Comparison of ENCODE assay signal across 8 mouse cellular contexts in the genomic region with DNA sequence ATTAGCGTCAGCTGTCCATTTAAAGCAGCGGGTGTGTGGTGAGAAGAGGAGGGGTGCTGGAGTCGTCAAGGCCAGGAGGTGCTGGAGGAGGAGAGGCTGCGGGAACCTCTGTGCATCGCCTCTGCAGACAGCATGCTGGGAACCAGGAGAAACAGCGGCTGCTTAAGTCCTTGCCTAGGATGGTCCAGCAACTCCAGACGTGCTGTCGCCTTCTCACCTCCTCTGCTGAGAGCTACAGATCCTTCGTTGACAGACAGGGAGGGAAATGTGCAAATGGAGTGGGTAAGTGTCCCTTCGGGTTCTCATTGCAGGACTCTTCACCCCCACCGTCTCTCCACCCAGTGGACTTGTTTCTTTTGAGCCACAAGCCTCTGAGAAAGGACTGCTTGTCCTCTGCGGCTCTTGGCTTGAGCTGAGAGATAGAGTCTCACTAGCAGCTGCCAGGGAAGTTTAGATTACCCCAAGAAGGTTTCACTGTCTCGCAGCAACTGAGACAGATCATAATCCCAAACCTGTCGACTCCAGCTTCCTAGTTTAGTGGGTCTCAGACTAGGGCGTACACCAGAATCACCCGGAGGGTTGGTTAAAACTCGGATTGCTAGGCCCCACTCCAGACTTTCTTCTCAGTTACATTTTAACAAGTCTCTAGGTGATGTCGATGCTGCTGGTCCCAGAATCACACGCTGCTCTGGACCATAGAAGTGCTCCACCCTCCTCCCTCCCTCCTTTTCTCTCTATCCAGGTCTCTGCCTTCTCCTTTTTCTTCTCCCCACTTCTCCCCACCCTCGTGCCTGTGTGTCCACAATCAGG. TPM values are rescaled to one million over a fixed set of nuclear protein-coding genes. Genes with fewer than 3 reads are reported as not detected.
A peak's percentile ranks its signal among the peaks of the same experiment; 100 is the strongest.
DNase-seq lines count a peak whose midpoint lies in the region; ATAC-seq and TF ChIP-seq lines count a peak whose summit lies in the region.

No protein-coding gene starts in this region.

- intact Hi-C loops in gastrocnemius, adult 2 months (cut with DNase I) = loop anchor here (2.0 kb wide), 1 partner anchor 22 kb away; no protein-coding TSS in a partner anchor

- no peak for TF ChIP-seq CTCF in gastrocnemius, adult 2 months (IDR thresholded peaks at IDR 0.05)
- no peak for TF ChIP-seq CTCF in lung, postnatal 0 days (IDR thresholded peaks at IDR 0.05)
- TF ChIP-seq CTCF in stomach, postnatal 0 days (IDR thresholded peaks at IDR 0.05; ENCODE audit: low read depth) = no peak

- 18% methylated on average over 20 of the region's 20 CpGs for WGBS in lung, postnatal 0 days
- WGBS in stomach, postnatal 0 days = 22% methylated on average over 20 of the region's 20 CpGs

- H3K36me3 ChIP-seq in lung, postnatal 0 days (ENCODE audit: insufficient read depth, low read length) = peaks cover 3% of the 10 kb centered on the region
- H3K36me3 ChIP-seq in stomach, postnatal 0 days (ENCODE audit: control insufficient read depth, insufficient read depth, low read length) = peaks cover 3% of the 10 kb centered on the region; the same call in 1 of the 2 replicates

- peak overlapping the region; percentile 75 for H3K4me3 ChIP-seq in gastrocnemius, adult 2 months
- H3K4me3 ChIP-seq in lung, postnatal 0 days (ENCODE audit: low read depth, low read length) = peak overlapping the region; percentile 65
- H3K4me3 ChIP-seq in stomach, postnatal 0 days (ENCODE audit: low read depth, low read length) = peak overlapping the region; percentile 76

- no peaks in the 10 kb centered on the region for H3K27me3 ChIP-seq in lung, postnatal 0 days (replicated peaks; ENCODE audit: insufficient read depth, low read length)
- H3K27me3 ChIP-seq in stomach, postnatal 0 days (ENCODE audit: control insufficient read depth, insufficient read depth, low read length) = no peaks in the 10 kb centered on the region

- peaks cover 19% of the 10 kb centered on the region for H3K4me1 ChIP-seq in lung, postnatal 0 days (ENCODE audit: insufficient read depth, low read depth, low read length)
- no peaks in the 10 kb centered on the region; the same call in 1 of the 2 replicates for H3K4me1 ChIP-seq in stomach, postnatal 0 days (replicated peaks; ENCODE audit: control insufficient read depth, insufficient read depth)

- H3K4me2 ChIP-seq in lung, postnatal 0 days (replicated peaks; ENCODE audit: low read depth, low read length) = peak overlapping the region; percentile 81
- H3K4me2 ChIP-seq in stomach, postnatal 0 days (replicated peaks; ENCODE audit: low read depth) = peak overlapping the region; percentile 86

- TF ChIP-seq EP300 in lung, postnatal 0 days (IDR thresholded peaks at IDR 0.05) = no peak
- TF ChIP-seq EP300 in stomach, postnatal 0 days (optimal IDR thresholded peaks at IDR 0.05) = no peak

- peak overlapping the region; percentile 97 for H3K27ac ChIP-seq in gastrocnemius, adult 2 months
- peak overlapping the region; percentile 94 for H3K27ac ChIP-seq in lung, postnatal 0 days (ENCODE audit: low read length)
- peak overlapping the region; percentile 97 for H3K27ac ChIP-seq in stomach, postnatal 0 days (replicated peaks)

- no peaks in the 10 kb centered on the region for H3K9me3 ChIP-seq in lung, postnatal 0 days (ENCODE audit: low read length)
- H3K9me3 ChIP-seq in stomach, postnatal 0 days (ENCODE audit: control insufficient read depth, low read length) = no peaks in the 10 kb centered on the region

- peak; percentile 17 for DNase-seq in urinary bladder, postnatal 25 days (ENCODE audit: low spot score)
- no peak for DNase-seq in urinary bladder, postnatal 36 days (ENCODE audit: low spot score in 2 of 2)
- peak; percentile 68 for DNase-seq in gastrocnemius, adult 2 months
- peak; percentile 3 for DNase-seq in induced T-regulatory cell, adult 2 months (ENCODE audit: low read depth)
- DNase-seq in lung, postnatal 0 days (ENCODE audit: low spot score) = peak; percentile 73
- no peak for DNase-seq in stomach, postnatal 0 days (ENCODE audit: low spot score)
- no peak for DNase-seq in thymus, postnatal 0 days (ENCODE audit: low spot score)

- H3K9ac ChIP-seq in lung, postnatal 0 days (replicated peaks; ENCODE audit: low read depth) = peak overlapping the region; percentile 69
- H3K9ac ChIP-seq in stomach, postnatal 0 days (ENCODE audit: low read length) = peak overlapping the region; percentile 82

- peak; percentile 7 for ATAC-seq in lung, postnatal 0 days
- ATAC-seq in stomach, postnatal 0 days (ENCODE audit: low FRiP score, low TSS enrichment) = peak; percentile 18; the same call in 1 of the 2 replicates
- ATAC-seq in erythroid progenitor cell, adult 5-6 weeks (replicated peaks; ENCODE audit: low FRiP score, poor library complexity, severe bottlenecking) = no peak

RNA-seq across cellular contexts. Expression of gene Ccn1, which starts 2.7 kb away (rescaled TPM):
- total RNA-seq in gastrocnemius, adult 2 months (2021) = 10 to 100 TPM; 20.8 to 52.2 TPM
- 124 and 131 TPM in 2 replicates for polyA plus RNA-seq in lung, postnatal 0 days (2015; fragmentation: Nextera tagmentation; extraction: Ambion mirVana)
- polyA plus RNA-seq in stomach, postnatal 0 days (2015; fragmentation: Nextera tagmentation; extraction: Ambion mirVana) = 78.5 and 84.9 TPM in 2 replicates
- not detected in 2 replicates for total RNA-seq in erythroid progenitor cell, adult 5-6 weeks (2015; ENCODE audit: low replicate concordance)
- not detected in 2 replicates for total RNA-seq in erythroid progenitor cell, adult 5-6 weeks (2017; ENCODE audit: low replicate concordance)
- polyA plus RNA-seq in thymus, postnatal 0 days (2015; fragmentation: Nextera tagmentation; extraction: Ambion mirVana) = 5.7 and 8.0 TPM in 2 replicates

Comparison
In these comparisons a context has a peak if more than half of its experiments do, and no peak if none do; other contexts are left out.
1. DNase-seq: peak in urinary bladder, postnatal 25 days (single experiment), gastrocnemius, adult 2 months (single experiment), induced T-regulatory cell, adult 2 months (single experiment) and lung, postnatal 0 days (single experiment); none in urinary bladder, postnatal 36 days (0 of 2), stomach, postnatal 0 days (single experiment) and thymus, postnatal 0 days (single experiment).
2. Peak in every context shown above with its lines, with median percentiles within 50 percentile points of each other: H3K27ac ChIP-seq and H3K4me3 ChIP-seq.